Mouse (Mus musculus): ENCODE data around the gene Mthfr. TPM values are rescaled to one million over a fixed set of nuclear protein-coding genes. Genes with fewer than 3 reads are reported as not detected.

Gene Mthfr
- polyA plus RNA-seq (2016; fragmentation: Nextera tagmentation; extraction: Ambion mirVana) = 34.5 and 34.9 TPM in 2 replicates

- WGBS = under 1% methylated on average over 54 of the region's 54 CpGs
- Histone ChIP-seq H3K27me3 (no peaks in the 10 kb centered on the region), H3K4me3 (peak within 1 kb of the TSS; percentile 80), H3K4me1 (peaks cover 49% of the 10 kb centered on the region), H3K27ac (peak within 1 kb of the TSS; percentile 90), H3K9ac (peak within 1 kb of the TSS; percentile 76), H3K36me3 (peaks cover 24% of the 10 kb centered on the region), H3K9me3 (replicated peaks) (no peaks in the 10 kb centered on the region), H3K4me2 (replicated peaks) (peak within 1 kb of the TSS; percentile 92)
- peak; percentile 93 for ATAC-seq (ENCODE audit: low FRiP score)
Measured at GRCm38 (mm10) chr4:148038600-148039253, at the start of gene Mthfr, which contains the start of gene Clcn6. Gene Mthfr (plus strand): TSS chr4:148039077. Gene Clcn6 (minus strand): TSS chr4:148038821.

DNA sequence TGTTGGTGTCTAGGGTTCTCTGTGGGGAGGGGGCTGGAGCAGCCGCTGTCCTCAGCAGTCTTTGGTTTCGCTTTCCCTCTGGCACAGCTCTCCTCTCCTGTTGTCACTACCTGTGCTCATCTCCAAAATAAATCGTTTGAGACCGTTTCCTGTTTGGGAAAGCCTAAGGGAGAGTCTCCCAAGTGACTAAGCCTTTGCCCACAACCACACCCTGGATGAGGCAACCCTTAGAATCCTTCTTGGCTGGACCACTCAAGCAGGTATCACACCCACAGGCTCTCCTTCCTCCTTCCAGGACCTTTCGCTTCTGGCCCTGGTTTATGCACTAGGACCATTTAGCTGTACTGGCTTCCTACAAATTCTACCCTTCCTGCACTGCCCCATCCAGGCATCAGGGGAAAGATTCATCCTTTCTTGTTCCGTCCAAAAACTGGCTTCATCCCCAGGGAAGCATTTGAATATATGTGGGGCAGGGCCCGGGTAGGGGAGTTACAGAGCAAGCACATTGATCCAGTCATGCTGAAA, 45.2 kb upstream of the Mthfr start:
- no peak for ATAC-seq (ENCODE audit: low FRiP score)
- H3K4me1 ChIP-seq = no peaks in the 10 kb centered on the region
- H3K4me2 ChIP-seq (replicated peaks) = no peak overlapping the region
- no peaks in the 10 kb centered on the region for H3K9me3 ChIP-seq (replicated peaks)
- no peak overlapping the region for H3K4me3 ChIP-seq
- H3K27me3 ChIP-seq = no peaks in the 10 kb centered on the region
- H3K9ac ChIP-seq = no peak overlapping the region
- WGBS = 72% methylated on average over 7 of the region's 7 CpGs
- no peaks in the 10 kb centered on the region for H3K36me3 ChIP-seq
- no peak overlapping the region for H3K27ac ChIP-seq

DNA sequence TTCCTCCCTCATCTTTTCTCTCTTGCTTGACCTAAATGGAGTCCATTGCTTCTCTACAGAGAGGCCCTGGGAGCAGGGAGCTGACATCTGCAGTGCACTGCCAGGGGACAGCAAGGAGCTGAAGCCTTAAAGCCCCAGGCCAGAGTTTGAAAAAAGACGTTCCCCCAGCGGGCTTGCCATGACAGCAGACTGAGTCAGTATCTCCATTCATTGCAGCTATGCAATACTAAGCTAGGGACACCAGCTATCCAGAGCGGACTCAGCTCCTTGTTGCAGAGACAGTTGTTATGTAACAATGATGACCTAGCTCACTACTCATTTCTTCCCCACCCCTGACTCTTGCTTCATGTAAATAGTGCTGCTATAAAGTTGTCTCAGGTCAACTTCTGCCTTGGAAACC, 43.6 kb upstream of the Mthfr start:
- no peak overlapping the region for H3K9ac ChIP-seq
- H3K4me1 ChIP-seq = peaks cover 3% of the 10 kb centered on the region
- H3K27ac ChIP-seq = no peak overlapping the region
- no peak for ATAC-seq (ENCODE audit: low FRiP score)
- H3K36me3 ChIP-seq = no peaks in the 10 kb centered on the region
- no peaks in the 10 kb centered on the region for H3K27me3 ChIP-seq
- WGBS = 84% methylated on average over 3 of the region's 3 CpGs
- H3K4me2 ChIP-seq (replicated peaks) = no peak overlapping the region
- no peak overlapping the region for H3K4me3 ChIP-seq
- H3K9me3 ChIP-seq (replicated peaks) = no peaks in the 10 kb centered on the region

DNA sequence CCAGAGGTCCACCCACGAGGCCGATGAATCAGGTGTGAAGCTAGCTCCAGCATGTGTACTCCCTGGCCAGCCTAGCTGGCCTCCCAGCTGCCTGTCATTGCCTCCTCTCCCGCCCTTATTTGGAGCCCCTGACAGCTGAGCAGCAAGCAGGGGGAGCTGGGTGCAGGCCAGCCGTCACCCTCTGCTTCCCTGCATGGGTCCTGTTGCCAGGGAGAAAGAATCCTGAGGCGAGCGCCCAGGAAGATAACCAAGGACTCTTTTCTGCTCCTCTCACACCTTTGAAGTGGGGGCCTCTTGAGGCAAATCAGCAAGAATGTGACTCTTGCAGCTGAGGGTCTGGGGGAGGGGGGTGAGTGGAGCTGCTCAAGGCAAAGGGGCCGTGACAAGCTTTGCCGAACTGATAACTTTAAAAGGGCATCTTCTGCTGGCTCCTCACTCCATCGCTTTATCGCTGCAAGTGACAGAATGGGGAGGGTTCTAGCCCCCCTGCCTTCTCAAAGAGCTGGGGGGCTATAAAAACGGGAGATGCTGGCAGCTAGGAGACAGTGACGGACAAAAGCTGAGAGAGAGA, 38.6 kb upstream of the Mthfr start, which contains the start of gene Nppa:
TSS of gene Nppa (plus strand) at position 521 of the 571 bp plus-strand sequence.
- no peak within 1 kb of the TSS for H3K4me2 ChIP-seq (replicated peaks)
- ATAC-seq (ENCODE audit: low FRiP score) = peak; percentile 55
- 40% methylated on average over 12 of the region's 12 CpGs for WGBS

GRCm38 (mm10) chr4:148001013-148001789, 37.7 kb upstream of the Mthfr start:
- H3K27me3 ChIP-seq = no peaks in the 10 kb centered on the region
- H3K4me1 ChIP-seq = peaks cover 15% of the 10 kb centered on the region
- H3K9me3 ChIP-seq (replicated peaks) = no peaks in the 10 kb centered on the region
- H3K36me3 ChIP-seq = peaks cover 30% of the 10 kb centered on the region
- 70% methylated on average over 17 of the region's 17 CpGs for WGBS
- H3K27ac ChIP-seq = peak overlapping the region; percentile 68
- H3K4me3 ChIP-seq = no peak overlapping the region
- ATAC-seq (ENCODE audit: low FRiP score) = peak; percentile 59; the same call in 1 of the 2 replicates
- H3K9ac ChIP-seq = no peak overlapping the region
- no peak overlapping the region for H3K4me2 ChIP-seq (replicated peaks)

More for the DNA sequence above, 38.6 kb upstream of the Mthfr start, which contains the start of gene Nppa:
- Histone ChIP-seq H3K4me1 (peaks cover 15% of the 10 kb centered on the region), H3K36me3 (peaks cover 21% of the 10 kb centered on the region), H3K27ac (peak within 1 kb of the TSS; percentile 68), H3K9me3 (replicated peaks) (no peaks in the 10 kb centered on the region), H3K4me3 (no peak within 1 kb of the TSS), H3K27me3 (no peaks in the 10 kb centered on the region), H3K9ac (no peak within 1 kb of the TSS)

GRCm38 (mm10) chr4:148001866-148002265, 37.0 kb upstream of the Mthfr start:
- 0 out of 2 replicates have a peak, but pooled peaks have one; percentile 20 for ATAC-seq (ENCODE audit: low FRiP score)
- Histone ChIP-seq H3K4me2 (replicated peaks) (no peak overlapping the region), H3K27ac (peak overlapping the region; percentile 68), H3K4me1 (peaks cover 15% of the 10 kb centered on the region), H3K9ac (no peak overlapping the region), H3K4me3 (no peak overlapping the region), H3K36me3 (peaks cover 37% of the 10 kb centered on the region), H3K9me3 (replicated peaks) (no peaks in the 10 kb centered on the region), H3K27me3 (no peaks in the 10 kb centered on the region)
- WGBS = 45% methylated on average over 8 of the region's 8 CpGs

- ATAC-seq (ENCODE audit: low FRiP score) = no peak
- no peak overlapping the region for H3K9ac ChIP-seq
- WGBS = 91% methylated on average over 7 of the region's 7 CpGs
Measured at GRCm38 (mm10) chr4:148004361-148004760, 34.5 kb upstream of the Mthfr start.

DNA sequence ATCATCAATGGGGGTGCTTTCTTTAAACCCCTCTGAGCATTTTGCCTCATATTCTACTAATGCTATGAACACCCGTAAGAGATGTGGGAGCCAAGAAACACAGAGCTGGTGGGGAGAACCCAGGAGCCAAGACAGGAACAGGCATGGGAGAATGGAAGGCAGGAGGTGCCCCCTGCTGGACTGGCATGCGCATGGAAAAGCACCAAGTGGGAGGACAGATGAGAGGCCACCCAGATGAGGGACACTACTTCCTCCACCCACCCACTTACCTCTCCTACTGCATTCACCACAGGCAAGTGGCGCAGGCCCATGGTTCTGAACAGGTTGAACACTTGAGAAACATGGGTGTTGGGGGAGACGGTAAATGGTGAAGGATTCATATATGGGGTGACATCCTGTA, 30.5 kb upstream of the Mthfr start:
- H3K4me3 ChIP-seq = no peak overlapping the region
- H3K27ac ChIP-seq = no peak overlapping the region
- ATAC-seq (ENCODE audit: low FRiP score) = no peak
- H3K9me3 ChIP-seq (replicated peaks) = no peaks in the 10 kb centered on the region
- H3K9ac ChIP-seq = no peak overlapping the region
- 81% methylated on average over 4 of the region's 4 CpGs for WGBS
- peaks cover 100% of the 10 kb centered on the region for H3K36me3 ChIP-seq
- no peaks in the 10 kb centered on the region for H3K4me1 ChIP-seq
- H3K4me2 ChIP-seq (replicated peaks) = no peak overlapping the region
- H3K27me3 ChIP-seq = no peaks in the 10 kb centered on the region

More at GRCm38 (mm10) chr4:148004361-148004760, 34.5 kb upstream of the Mthfr start:
- H3K27ac ChIP-seq = no peak overlapping the region
- peaks cover 62% of the 10 kb centered on the region for H3K36me3 ChIP-seq
- no peak overlapping the region for H3K4me2 ChIP-seq (replicated peaks)
- no peaks in the 10 kb centered on the region for H3K9me3 ChIP-seq (replicated peaks)
- peaks cover 15% of the 10 kb centered on the region for H3K4me1 ChIP-seq
- no peak overlapping the region for H3K4me3 ChIP-seq
- H3K27me3 ChIP-seq = no peaks in the 10 kb centered on the region

DNA sequence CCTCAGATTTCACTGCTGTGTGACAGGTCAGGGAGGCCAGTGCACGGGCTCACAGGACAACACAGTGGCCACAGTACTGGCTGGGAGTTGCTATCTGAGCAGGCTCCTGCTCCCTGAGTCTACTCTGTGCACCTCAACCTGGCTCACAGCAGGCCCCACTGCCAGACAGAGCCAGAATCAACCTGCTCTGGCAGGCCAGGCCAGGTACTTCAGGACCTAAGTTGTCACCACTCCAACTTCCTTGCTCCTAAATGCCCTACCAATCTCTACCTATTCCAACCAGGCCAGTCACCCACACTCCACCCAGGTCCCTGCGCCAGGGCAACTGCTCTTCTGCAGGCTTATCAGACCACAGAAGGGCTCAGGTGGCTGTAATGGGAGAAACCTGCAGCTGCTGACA, 29.2 kb upstream of the Mthfr start:
- no peaks in the 10 kb centered on the region for H3K27me3 ChIP-seq
- no peak overlapping the region for H3K4me2 ChIP-seq (replicated peaks)
- WGBS = 95% methylated on average over 2 of the region's 2 CpGs
- no peaks in the 10 kb centered on the region for H3K4me1 ChIP-seq
- no peak for ATAC-seq (ENCODE audit: low FRiP score)
- H3K4me3 ChIP-seq = no peak overlapping the region
- H3K9me3 ChIP-seq (replicated peaks) = no peaks in the 10 kb centered on the region
- no peak overlapping the region for H3K27ac ChIP-seq
- no peak overlapping the region for H3K9ac ChIP-seq
- peaks cover 100% of the 10 kb centered on the region for H3K36me3 ChIP-seq

- no peaks in the 10 kb centered on the region for H3K9me3 ChIP-seq (replicated peaks)
- H3K4me2 ChIP-seq (replicated peaks) = no peak overlapping the region
- no peaks in the 10 kb centered on the region for H3K4me1 ChIP-seq
- 69% methylated on average over 3 of the region's 3 CpGs for WGBS
- H3K27ac ChIP-seq = no peak overlapping the region
- no peak for ATAC-seq (ENCODE audit: low FRiP score)
- no peaks in the 10 kb centered on the region for H3K27me3 ChIP-seq
- peaks cover 100% of the 10 kb centered on the region for H3K36me3 ChIP-seq
- H3K9ac ChIP-seq = no peak overlapping the region
- no peak overlapping the region for H3K4me3 ChIP-seq
Measured at GRCm38 (mm10) chr4:148011332-148011731, 27.5 kb upstream of the Mthfr start.

DNA sequence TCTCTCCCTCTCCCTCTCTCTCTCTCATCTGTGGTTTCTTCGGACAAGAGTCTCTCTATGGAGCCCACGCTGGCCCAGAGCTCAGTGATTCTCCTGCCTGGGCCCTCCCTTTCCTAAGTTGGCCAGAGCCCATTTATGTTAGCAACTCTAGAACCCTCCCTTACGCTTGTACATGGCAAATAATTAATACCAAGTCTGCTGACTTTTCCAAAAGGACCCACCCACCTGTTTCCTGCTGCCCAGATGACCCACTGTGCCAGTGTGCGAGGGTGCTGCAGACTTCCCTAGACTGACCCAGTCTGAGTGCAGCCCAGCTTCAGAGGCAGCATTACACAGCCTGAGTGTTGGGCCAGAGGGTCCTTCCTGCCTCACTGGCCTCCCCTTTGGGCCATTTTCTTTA, 26.7 kb upstream of the Mthfr start:
- no peak for ATAC-seq (ENCODE audit: low FRiP score)
- WGBS = 95% methylated on average over 4 of the region's 4 CpGs
- H3K36me3 ChIP-seq = peaks cover 100% of the 10 kb centered on the region

GRCm38 (mm10) chr4:148015418-148015817, 23.5 kb upstream of the Mthfr start:
- Histone ChIP-seq H3K9ac (no peak overlapping the region), H3K4me3 (no peak overlapping the region), H3K4me2 (replicated peaks) (no peak overlapping the region), H3K27me3 (no peaks in the 10 kb centered on the region), H3K27ac (no peak overlapping the region), H3K36me3 (peaks cover 100% of the 10 kb centered on the region), H3K9me3 (replicated peaks) (no peaks in the 10 kb centered on the region), H3K4me1 (peaks cover 6% of the 10 kb centered on the region)
- WGBS = 78% methylated on average over 10 of the region's 10 CpGs
- ATAC-seq (ENCODE audit: low FRiP score) = no peak

More for the DNA sequence above, 26.7 kb upstream of the Mthfr start:
- Histone ChIP-seq H3K9me3 (replicated peaks) (no peaks in the 10 kb centered on the region), H3K4me2 (replicated peaks) (no peak overlapping the region), H3K27me3 (no peaks in the 10 kb centered on the region), H3K4me1 (no peaks in the 10 kb centered on the region), H3K9ac (no peak overlapping the region), H3K4me3 (no peak overlapping the region), H3K27ac (no peak overlapping the region)
